Mouse (Mus musculus) embryonic fibroblast, embryonic 13.5 days (primary cell): ENCODE data around the gene Galr3. TPM values are rescaled to one million over a fixed set of nuclear protein-coding genes. Genes with fewer than 3 reads are reported as not detected.

Experiments used
- H3K27ac ChIP-seq: 2 replicates; pipeline ENCODE4 v1.5.1; 2012; ENCODE audit warnings: low read length, control low read depth, inconsistent platforms; ENCODE audit not compliant: insufficient read depth
- H3K4me1 ChIP-seq: 2 replicates; pipeline ENCODE4 v1.6.1; 2011; ENCODE audit warnings: low read length; ENCODE audit not compliant: control insufficient read depth, insufficient read depth
- H3K4me3 ChIP-seq: 2 replicates; pipeline ENCODE4 v1.5.1; 2011; ENCODE audit warnings: mild to moderate bottlenecking, control low read depth, low read length; ENCODE audit not compliant: insufficient read depth
- CTCF ChIP-seq: IDR thresholded peaks from 2 replicates; pipeline ENCODE4 v1.5.1; 2011; ENCODE audit warnings: mild to moderate bottlenecking, control low read depth, low read length, moderate library complexity, borderline replicate concordance; ENCODE audit not compliant: insufficient read depth
- POLR2A ChIP-seq: IDR thresholded peaks from 2 replicates; pipeline ENCODE4 v1.6.1; 2011; ENCODE audit warnings: low read depth, mild to moderate bottlenecking, control low read depth, low read length, moderate library complexity
- polyA plus RNA-seq: library from polyadenylated mRNA; stranded (reverse); fragments of >200 nt; gene quantifications from 2 replicates; pipeline ENCODE4 v1.2.4, GENCODE M21; 2011; ENCODE audit warnings: low read depth; ENCODE audit not compliant: missing spikeins, insufficient read length

Galr3 gene
- polyA plus RNA-seq, 1 experiment: not detected

GRCm38 (mm10) chr15:79051461-79052360, 10.0 kb downstream of the Galr3 start:
- TF ChIP-seq POLR2A (no peak), CTCF (no peak)
- Histone ChIP-seq H3K27ac (peak overlapping the region; percentile 61), H3K4me1 (no peaks in the 10 kb centered on the region)

GRCm38 (mm10) chr15:79052366-79052765, 10.7 kb downstream of the Galr3 start:
- TF ChIP-seq POLR2A (no peak), CTCF (no peak)

More at GRCm38 (mm10) chr15:79051461-79052360, 10.0 kb downstream of the Galr3 start:
- no peak overlapping the region for H3K4me3 ChIP-seq

GRCm38 (mm10) chr15:79056601-79057000, 14.9 kb downstream of the Galr3 start:
- Histone ChIP-seq H3K27ac (no peak overlapping the region), H3K4me1 (no peaks in the 10 kb centered on the region), H3K4me3 (no peak overlapping the region)
- TF ChIP-seq CTCF (no peak), POLR2A (no peak)

More at GRCm38 (mm10) chr15:79052366-79052765, 10.7 kb downstream of the Galr3 start:
- Histone ChIP-seq H3K4me3 (no peak overlapping the region), H3K4me1 (no peaks in the 10 kb centered on the region), H3K27ac (no peak overlapping the region)

- no peak overlapping the region for H3K4me3 ChIP-seq
- no peak overlapping the region for H3K27ac ChIP-seq
- TF ChIP-seq CTCF (no peak), POLR2A (no peak)
- no peaks in the 10 kb centered on the region for H3K4me1 ChIP-seq
Measured at GRCm38 (mm10) chr15:79057850-79058249, 16.2 kb downstream of the Galr3 start.

GRCm38 (mm10) chr15:79060887-79061565, 19.3 kb downstream of the Galr3 start:
- no peaks in the 10 kb centered on the region for H3K4me1 ChIP-seq
- no peak for TF ChIP-seq CTCF
- no peak for TF ChIP-seq POLR2A
- no peak overlapping the region for H3K27ac ChIP-seq
- H3K4me3 ChIP-seq: no peak overlapping the region

GRCm38 (mm10) chr15:79062376-79063159, 20.9 kb downstream of the Galr3 start, which contains the start of gene Ankrd54:
Gene Ankrd54 (minus strand): TSS chr15:79062893.
- no peaks in the 10 kb centered on the region for H3K4me1 ChIP-seq
- H3K4me3 ChIP-seq: peak within 1 kb of the TSS; percentile 94
- no peak within 1 kb of the TSS for H3K27ac ChIP-seq
- peak; percentile 73 for TF ChIP-seq POLR2A
- TF ChIP-seq CTCF: no peak

- peak overlapping the region; percentile 3; the same call in 1 of the 2 replicates for H3K4me3 ChIP-seq
- H3K27ac ChIP-seq: no peak overlapping the region
- no peaks in the 10 kb centered on the region for H3K4me1 ChIP-seq
- no peak for TF ChIP-seq CTCF
- TF ChIP-seq POLR2A: no peak
Measured at GRCm38 (mm10) chr15:79063160-79063740, 21.6 kb downstream of the Galr3 start.

- Histone ChIP-seq H3K4me1 (no peaks in the 10 kb centered on the region), H3K27ac (peak overlapping the region; percentile 39; the same call in 1 of the 2 replicates), H3K4me3 (no peak overlapping the region)
- TF ChIP-seq CTCF: no peak
- TF ChIP-seq POLR2A: no peak; the same call in 1 of the 2 replicates
Measured at GRCm38 (mm10) chr15:79065086-79065770, 23.5 kb downstream of the Galr3 start.
